Mouse (Mus musculus) hematopoietic stem cell, adult 5-6 weeks (primary cell): ENCODE measurements at regions not wholly inside any gene's neighbourhood (a gene's known extent, or its start where the extent isn't known, plus 50 kb on each side); places are given as distances from the start of the nearest gene placed in this dataset.

Experiments
- ATAC-seq, 2 experiments: fragments of 125-278 bp in 1 of 2; replicated peaks in 1 of 2; 2 replicates each; pipeline ENCODE4 v1.8.0; 2016 to 2017; ENCODE audit warnings: inconsistent platforms in 2 of 2, mild to moderate bottlenecking in 2 of 2, moderate number of reproducible peaks in 2 of 2, low read depth in 1 of 2, moderate TSS enrichment in 1 of 2; ENCODE audit not compliant: low FRiP score in 2 of 2, poor library complexity in 2 of 2, severe bottlenecking in 2 of 2, insufficient read depth in 1 of 2, low TSS enrichment in 1 of 2

- no peak for ATAC-seq
Measured at GRCm38 (mm10) chr5:28519059-28519543, 52.0 kb upstream of the Shh start.
